Mouse (Mus musculus) hindbrain, embryonic 14.5 days (tissue): Measurements from ENCODE around the gene Ripk4. TPM values are rescaled to one million over a fixed set of nuclear protein-coding genes. Genes with fewer than 3 reads are reported as not detected.

ENCODE experiments used
- ATAC-seq: fragments of 200-750 bp; cut with Nextera tagmentation; 2 replicates; pipeline ENCODE4 v1.8.0; 2017; ENCODE audit warnings: moderate number of reproducible peaks, mild to moderate bottlenecking, moderate TSS enrichment, moderate library complexity; ENCODE audit not compliant: low FRiP score
- DNase-seq: peaks from one replicate; pipeline ENCODE4 v3.0.0-alpha.2; 2015; ENCODE audit warnings: low spot score
- H3K27ac ChIP-seq: fragments of 300-500 bp; sonication (generic); 2 replicates; pipeline ENCODE4 v1.5.1; 2014; ENCODE audit warnings: mild to moderate bottlenecking, moderate library complexity
- H3K27me3 ChIP-seq: fragments of 300-500 bp; sonication (generic); 2 replicates; pipeline ENCODE4 v1.6.1; 2014; ENCODE audit warnings: mild to moderate bottlenecking, low read length, mixed read lengths; ENCODE audit not compliant: control insufficient read depth, insufficient read depth
- H3K36me3 ChIP-seq: fragments of 300-500 bp; sonication (generic); replicated peaks from 2 replicates; pipeline ENCODE4 v1.6.1; 2014; ENCODE audit not compliant: control insufficient read depth, insufficient read depth
- H3K4me1 ChIP-seq: fragments of 300-500 bp; sonication (generic); replicated peaks from 2 replicates; pipeline ENCODE4 v1.6.1; 2014; ENCODE audit warnings: antibody characterized with exemption, low read length, mixed read lengths; ENCODE audit not compliant: control insufficient read depth, insufficient read depth
- H3K4me2 ChIP-seq: fragments of 300-500 bp; sonication (generic); replicated peaks from 2 replicates; pipeline ENCODE4 v1.6.1; 2014; ENCODE audit warnings: mild to moderate bottlenecking, moderate library complexity
- H3K4me3 ChIP-seq: fragments of 300-500 bp; sonication (generic); replicated peaks from 2 replicates; pipeline ENCODE4 v1.5.1; 2014; ENCODE audit warnings: mild to moderate bottlenecking, low read length
- H3K9ac ChIP-seq: fragments of 300-500 bp; sonication (generic); 2 replicates; pipeline ENCODE4 v1.6.1; 2014
- H3K9me3 ChIP-seq: fragments of 300-500 bp; sonication (generic); 2 replicates; pipeline ENCODE4 v1.6.1; 2016; ENCODE audit warnings: low read length; ENCODE audit not compliant: control insufficient read depth
- WGBS: fragments of 180-500 bp; shearing (Covaris S2); extraction: QIAGEN DNeasy Blood & Tissue Kit; methylation state at CpG from one replicate; pipeline ENCODE4 v1.1.7; 2014; 5-methylcytosine and 5-hydroxymethylcytosine counted together
- polyA plus RNA-seq: library from polyadenylated mRNA; unstranded; fragments of >200 nt; fragmentation: Nextera tagmentation; extraction: Ambion mirVana; gene quantifications from 2 replicates; pipeline ENCODE4 v1.2.1, GENCODE M21; 2014

Gene Ripk4
- polyA plus RNA-seq, 1 experiment from 2014 or later: 0.76 TPM

- Histone ChIP-seq H3K4me1 (no peaks in the 10 kb centered on the region), H3K9me3 (no peaks in the 10 kb centered on the region), H3K27me3 (no peaks in the 10 kb centered on the region), H3K36me3 (no peaks in the 10 kb centered on the region), H3K9ac (no peak overlapping the region), H3K4me3 (no peak overlapping the region), H3K27ac (no peak overlapping the region), H3K4me2 (peak overlapping the region; percentile 13; the same call in 1 of the 2 replicates)
- 35% methylated on average over 15 of the region's 15 CpGs for WGBS
- ATAC-seq (peak; percentile 40; the same call in 1 of the 2 replicates), DNase-seq (peak; percentile 82)
Measured at GRCm38 (mm10) chr16:97778353-97779025, 14.9 kb upstream of the Ripk4 start.

- Histone ChIP-seq H3K4me1 (peaks cover 11% of the 10 kb centered on the region; the same call in 1 of the 2 replicates), H3K9ac (no peak overlapping the region), H3K27me3 (peaks cover 47% of the 10 kb centered on the region), H3K36me3 (no peaks in the 10 kb centered on the region), H3K4me3 (no peak overlapping the region), H3K4me2 (no peak overlapping the region), H3K9me3 (no peaks in the 10 kb centered on the region), H3K27ac (no peak overlapping the region)
- ATAC-seq (no peak), DNase-seq (no peak)
- 29% methylated on average over 3 of the region's 3 CpGs for WGBS
Measured at GRCm38 (mm10) chr16:97766501-97766900, 2.9 kb upstream of the Ripk4 start.

- 55% methylated on average over 2 of the region's 2 CpGs for WGBS
- Histone ChIP-seq H3K36me3 (no peaks in the 10 kb centered on the region), H3K4me3 (no peak overlapping the region), H3K27me3 (peaks cover 60% of the 10 kb centered on the region), H3K27ac (no peak overlapping the region), H3K4me2 (no peak overlapping the region), H3K9ac (no peak overlapping the region), H3K4me1 (peaks cover 11% of the 10 kb centered on the region; the same call in 1 of the 2 replicates), H3K9me3 (no peaks in the 10 kb centered on the region)
- DNase-seq (no peak), ATAC-seq (no peak)
Measured at GRCm38 (mm10) chr16:97764626-97765025, 1.0 kb upstream of the Ripk4 start.

DNA sequence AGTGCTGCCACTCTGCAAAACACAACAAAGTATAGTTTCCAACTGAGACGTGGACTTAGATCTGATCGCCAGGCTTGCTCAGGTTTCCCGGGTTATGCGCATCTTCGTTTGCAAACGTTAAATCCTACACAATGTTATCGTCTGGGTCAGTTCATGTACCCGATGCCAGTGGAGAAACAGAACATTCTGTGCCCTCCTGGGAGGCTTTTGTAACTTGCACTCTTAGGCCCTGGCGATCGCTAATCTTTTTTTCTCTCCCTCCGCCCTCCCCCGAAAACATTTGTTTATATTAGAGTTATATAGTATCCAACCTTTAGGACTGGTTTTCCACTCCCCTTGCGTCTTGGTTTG, 378 bp upstream of the Ripk4 start:
- Histone ChIP-seq H3K36me3 (no peaks in the 10 kb centered on the region), H3K4me2 (peak overlapping the region; percentile 71), H3K27me3 (peaks cover 60% of the 10 kb centered on the region), H3K9me3 (no peaks in the 10 kb centered on the region), H3K4me1 (peaks cover 11% of the 10 kb centered on the region; the same call in 1 of the 2 replicates), H3K9ac (no peak overlapping the region), H3K4me3 (peak overlapping the region; percentile 40), H3K27ac (no peak overlapping the region)
- ATAC-seq (no peak), DNase-seq (no peak)
- 9% methylated on average over 13 of the region's 13 CpGs for WGBS

GRCm38 (mm10) chr16:97761782-97762181, 1.8 kb downstream of the Ripk4 start:
- ATAC-seq (no peak), DNase-seq (no peak)
- peaks cover 60% of the 10 kb centered on the region for H3K27me3 ChIP-seq
- peaks cover 11% of the 10 kb centered on the region; the same call in 1 of the 2 replicates for H3K4me1 ChIP-seq
- H3K4me2 ChIP-seq: no peak overlapping the region
- H3K36me3 ChIP-seq: no peaks in the 10 kb centered on the region
- no peak overlapping the region for H3K27ac ChIP-seq
- H3K4me3 ChIP-seq: no peak overlapping the region
- H3K9ac ChIP-seq: no peak overlapping the region
- 62% methylated on average over 2 of the region's 2 CpGs for WGBS
- no peaks in the 10 kb centered on the region for H3K9me3 ChIP-seq

GRCm38 (mm10) chr16:97759681-97760080, 3.9 kb downstream of the Ripk4 start:
- DNase-seq: no peak
- WGBS: 41% methylated on average over 3 of the region's 3 CpGs
- no peak overlapping the region for H3K27ac ChIP-seq
- H3K9me3 ChIP-seq: no peaks in the 10 kb centered on the region
- peaks cover 11% of the 10 kb centered on the region; the same call in 1 of the 2 replicates for H3K4me1 ChIP-seq
- H3K9ac ChIP-seq: no peak overlapping the region
- H3K27me3 ChIP-seq: peaks cover 44% of the 10 kb centered on the region
- no peak overlapping the region for H3K4me3 ChIP-seq
- no peak for ATAC-seq
- no peaks in the 10 kb centered on the region for H3K36me3 ChIP-seq
- H3K4me2 ChIP-seq: no peak overlapping the region

GRCm38 (mm10) chr16:97758288-97758687, 5.3 kb downstream of the Ripk4 start:
- Histone ChIP-seq H3K27ac (no peak overlapping the region), H3K27me3 (peaks cover 30% of the 10 kb centered on the region), H3K9ac (no peak overlapping the region), H3K4me3 (no peak overlapping the region), H3K9me3 (no peaks in the 10 kb centered on the region), H3K4me1 (peaks cover 6% of the 10 kb centered on the region; the same call in 1 of the 2 replicates), H3K4me2 (no peak overlapping the region), H3K36me3 (no peaks in the 10 kb centered on the region)
- WGBS: 87% methylated on average over 2 of the region's 2 CpGs
- no peak for DNase-seq
- ATAC-seq: no peak

DNA sequence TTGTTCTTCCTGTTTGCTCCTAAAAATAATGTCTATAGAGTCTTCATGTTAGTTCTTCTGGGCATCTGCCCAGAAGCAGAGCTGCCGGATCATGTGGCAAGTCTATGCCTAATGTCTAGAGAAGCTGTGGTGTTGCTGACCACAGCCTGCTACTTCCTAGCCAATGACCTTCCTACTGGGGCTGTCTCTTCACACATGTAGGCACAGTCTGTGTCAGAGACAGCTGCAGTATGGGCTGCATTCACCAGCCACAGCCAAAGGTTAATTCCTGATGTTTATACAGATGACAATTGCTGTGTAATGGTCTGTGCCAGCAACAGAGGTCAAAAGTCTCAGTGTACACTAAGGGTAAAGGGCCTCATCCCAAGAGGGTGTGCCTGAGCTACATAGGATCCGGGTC, 7.1 kb downstream of the Ripk4 start:
- no peak overlapping the region for H3K9ac ChIP-seq
- H3K27ac ChIP-seq: no peak overlapping the region
- H3K36me3 ChIP-seq: no peaks in the 10 kb centered on the region
- 86% methylated on average over 2 of the region's 2 CpGs for WGBS
- H3K4me1 ChIP-seq: no peaks in the 10 kb centered on the region
- H3K4me3 ChIP-seq: no peak overlapping the region
- ATAC-seq (no peak), DNase-seq (no peak)
- H3K4me2 ChIP-seq: no peak overlapping the region
- H3K27me3 ChIP-seq: peaks cover 12% of the 10 kb centered on the region
- H3K9me3 ChIP-seq: no peaks in the 10 kb centered on the region

DNA sequence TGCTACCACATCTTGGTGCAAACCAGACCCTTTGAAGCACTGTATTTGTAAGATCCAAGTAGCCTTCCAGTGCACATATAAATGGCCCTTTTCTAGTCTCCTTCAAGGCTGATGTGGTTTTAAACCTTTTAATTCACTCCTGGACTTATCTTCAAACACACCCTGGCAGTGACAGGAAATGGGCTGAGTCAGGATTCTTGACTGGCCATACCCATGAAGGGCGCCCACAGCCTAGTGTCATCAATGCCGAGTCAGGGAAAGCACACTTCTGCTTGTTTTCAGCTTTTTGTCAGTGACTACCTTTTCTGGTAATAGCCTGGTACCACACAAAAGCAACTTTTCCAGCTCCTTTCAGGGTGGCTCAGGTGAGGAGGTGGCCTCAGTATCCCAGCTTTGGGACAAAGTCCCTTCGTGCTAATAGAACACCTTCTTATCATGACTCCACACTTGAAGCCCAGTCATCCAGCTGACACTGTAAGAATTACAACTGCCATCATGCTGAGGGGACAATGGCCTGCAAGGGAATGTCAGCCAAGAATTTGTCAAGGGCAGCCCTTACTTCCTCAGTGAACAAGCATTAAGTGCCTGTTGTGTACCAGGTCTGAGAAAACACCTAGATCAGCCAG, 11.2 kb downstream of the Ripk4 start:
- Histone ChIP-seq H3K4me2 (no peak overlapping the region), H3K9me3 (no peaks in the 10 kb centered on the region), H3K36me3 (no peaks in the 10 kb centered on the region), H3K4me3 (no peak overlapping the region), H3K9ac (no peak overlapping the region), H3K27ac (no peak overlapping the region), H3K4me1 (no peaks in the 10 kb centered on the region), H3K27me3 (no peaks in the 10 kb centered on the region)
- ATAC-seq (no peak), DNase-seq (no peak)
- 86% methylated on average over 3 of the region's 3 CpGs for WGBS
